Mouse (Mus musculus) midbrain, embryonic 11.5 days (tissue): ENCODE measurements around the gene Serpina3i. TPM values are rescaled to one million over a fixed set of nuclear protein-coding genes. Genes with fewer than 3 reads are reported as not detected.
"Not testable (repeated sequence)": the region's sequence is repeated elsewhere in the genome, so short reads cannot be mapped to it uniquely, and the experiment has no call there.

Experiments used
- ATAC-seq: fragments of 200-750 bp; cut with Nextera tagmentation; 2 replicates; pipeline ENCODE4 v1.8.0; 2017; ENCODE audit warnings: moderate TSS enrichment, moderate library complexity; ENCODE audit not compliant: low FRiP score
- DNase-seq: peaks from one replicate; pipeline ENCODE4 v3.0.0; 2015; ENCODE audit warnings: low spot score; ENCODE audit errors: missing footprints
- H3K27ac ChIP-seq: fragments of 300-500 bp; sonication (generic); 2 replicates; pipeline ENCODE4 v1.5.1; 2014; ENCODE audit warnings: low read depth, low read length
- H3K27me3 ChIP-seq: fragments of 300-500 bp; sonication (generic); 2 replicates; pipeline ENCODE4 v1.6.1; 2014; ENCODE audit warnings: mild to moderate bottlenecking, low read length, moderate library complexity, mixed read lengths; ENCODE audit not compliant: control insufficient read depth, insufficient read depth
- H3K36me3 ChIP-seq: fragments of 300-500 bp; sonication (generic); 2 replicates; pipeline ENCODE4 v1.6.1; 2014; ENCODE audit warnings: mild to moderate bottlenecking, low read length, moderate library complexity, mixed read lengths; ENCODE audit not compliant: control insufficient read depth, insufficient read depth
- H3K4me1 ChIP-seq: fragments of 300-500 bp; sonication (generic); 2 replicates; pipeline ENCODE4 v1.6.1; 2014; ENCODE audit warnings: low read length; ENCODE audit not compliant: control insufficient read depth, insufficient read depth
- H3K4me2 ChIP-seq: fragments of 300-500 bp; sonication (generic); 2 replicates; pipeline ENCODE4 v1.6.1; 2014; ENCODE audit warnings: mild to moderate bottlenecking, moderate library complexity
- H3K4me3 ChIP-seq: fragments of 300-500 bp; sonication (generic); 2 replicates; pipeline ENCODE4 v1.5.1; 2014; ENCODE audit warnings: low read depth, low read length
- H3K9ac ChIP-seq: fragments of 300-500 bp; sonication (generic); 2 replicates; pipeline ENCODE4 v1.6.1; 2014; ENCODE audit warnings: low read length
- H3K9me3 ChIP-seq: fragments of 300-500 bp; sonication (generic); 2 replicates; pipeline ENCODE4 v1.6.1; 2016; ENCODE audit warnings: low read length; ENCODE audit not compliant: control insufficient read depth
- WGBS: fragments of 180-500 bp; shearing (Covaris S2); extraction: QIAGEN DNeasy Blood & Tissue Kit; methylation state at CpG from one replicate; pipeline ENCODE4 v1.1.7; 2014; 5-methylcytosine and 5-hydroxymethylcytosine counted together
- polyA plus RNA-seq: library from polyadenylated mRNA; unstranded; fragments of >200 nt; fragmentation: Nextera tagmentation; extraction: Ambion mirVana; gene quantifications from 2 replicates; pipeline ENCODE4 v1.2.1, GENCODE M21; 2014

Serpina3i gene
- polyA plus RNA-seq, 1 experiment from 2014 or later: 0.14 TPM

DNA sequence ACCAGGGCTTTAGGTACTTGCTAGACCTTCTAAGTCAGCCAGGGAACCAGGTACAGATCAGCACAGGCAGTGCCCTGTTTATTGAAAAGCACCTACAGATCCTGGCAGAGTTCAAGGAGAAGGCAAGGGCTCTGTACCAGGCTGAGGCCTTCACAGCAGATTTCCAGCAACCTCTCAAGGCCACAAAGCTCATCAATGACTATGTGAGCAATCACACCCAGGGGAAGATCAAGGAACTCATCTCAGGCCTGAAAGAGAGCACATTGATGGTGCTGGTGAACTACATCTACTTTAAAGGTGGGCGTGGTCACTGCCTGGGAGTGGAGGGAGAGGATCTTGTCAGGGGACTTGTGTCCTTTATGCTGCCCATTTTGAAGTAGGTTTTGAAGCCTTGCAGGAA is 24.9 kb upstream of the Serpina3i start:
- H3K4me2 ChIP-seq, H3K36me3 ChIP-seq, H3K4me1 ChIP-seq, H3K4me3 ChIP-seq, ATAC-seq, DNase-seq, H3K9ac ChIP-seq, H3K9me3 ChIP-seq, H3K27ac ChIP-seq, H3K27me3 ChIP-seq: not testable (repeated sequence)
- 78% methylated on average over 1 of the region's 1 CpGs for WGBS

DNA sequence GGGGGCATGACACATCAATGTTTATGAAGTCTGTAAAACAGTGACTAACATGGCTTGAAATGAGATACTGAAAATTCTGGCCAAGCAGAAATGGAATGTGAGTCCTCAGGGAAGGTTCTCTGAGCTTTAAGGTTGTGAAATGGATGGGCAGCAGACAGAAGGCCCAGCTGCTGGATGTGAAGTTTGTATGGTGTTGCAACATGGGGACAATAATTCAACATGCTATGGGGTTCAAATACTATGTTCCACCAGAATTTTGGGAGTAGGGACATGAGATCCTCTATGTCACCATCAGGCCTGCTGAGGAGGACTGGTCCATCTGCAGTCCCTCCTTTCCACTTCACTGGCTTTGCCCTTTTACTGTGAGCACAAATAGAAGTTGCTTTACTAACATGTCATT is 19.6 kb upstream of the Serpina3i start:
- ATAC-seq (no peak), DNase-seq (no peak)
- Histone ChIP-seq H3K4me1 (peaks cover 5% of the 10 kb centered on the region; the same call in 1 of the 2 replicates), H3K4me2 (no peak overlapping the region), H3K27me3 (no peaks in the 10 kb centered on the region), H3K36me3 (no peaks in the 10 kb centered on the region), H3K27ac (no peak overlapping the region), H3K9me3 (no peaks in the 10 kb centered on the region), H3K4me3 (no peak overlapping the region), H3K9ac (no peak overlapping the region)

DNA sequence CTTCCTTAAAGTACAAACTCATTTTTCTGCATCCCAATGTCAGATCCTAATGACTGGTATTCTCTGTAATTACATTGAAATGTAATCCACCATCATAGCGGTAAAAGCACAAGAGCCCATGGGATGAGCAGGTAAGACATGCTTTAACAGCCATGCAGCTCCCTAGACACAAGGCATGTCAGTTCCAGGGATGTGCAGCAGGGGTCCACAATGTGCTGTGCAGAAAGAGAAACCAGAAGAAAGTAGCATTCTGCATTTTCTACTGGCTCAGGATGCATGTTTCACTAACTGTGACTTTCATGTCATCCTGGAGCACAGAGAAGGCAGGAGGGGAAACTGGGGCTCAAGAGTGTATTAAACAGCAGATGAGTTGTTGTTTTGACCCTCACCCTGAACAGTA is 17.8 kb upstream of the Serpina3i start:
- Histone ChIP-seq H3K36me3 (no peaks in the 10 kb centered on the region), H3K27ac (no peak overlapping the region), H3K27me3 (no peaks in the 10 kb centered on the region), H3K4me1 (peaks cover 5% of the 10 kb centered on the region; the same call in 1 of the 2 replicates), H3K9ac (no peak overlapping the region), H3K9me3 (no peaks in the 10 kb centered on the region), H3K4me2 (no peak overlapping the region), H3K4me3 (no peak overlapping the region)
- ATAC-seq (no peak), DNase-seq (no peak)
- 85% methylated on average over 1 of the region's 1 CpGs for WGBS

DNA sequence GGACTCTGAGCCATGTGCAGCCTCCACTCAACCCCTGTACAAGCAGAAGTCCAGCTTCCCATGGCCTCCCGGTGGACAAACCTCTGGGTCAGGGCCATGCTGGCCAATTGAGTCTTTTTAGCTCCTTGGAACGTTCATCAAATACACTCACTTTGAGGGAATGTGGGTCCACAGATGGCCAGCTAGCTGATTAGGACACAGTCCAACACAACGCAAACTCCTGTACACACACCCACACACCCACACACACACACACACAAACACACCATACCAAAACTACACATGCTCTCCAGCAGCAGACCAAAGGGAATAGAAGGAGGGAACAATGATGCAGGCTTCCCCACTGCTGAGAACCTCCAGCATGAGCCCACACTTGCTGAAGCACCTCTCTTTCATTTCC is 17.3 kb upstream of the Serpina3i start:
- Histone ChIP-seq H3K27ac (no peak overlapping the region), H3K4me2 (no peak overlapping the region), H3K4me1 (peaks cover 5% of the 10 kb centered on the region; the same call in 1 of the 2 replicates), H3K4me3 (no peak overlapping the region), H3K36me3 (no peaks in the 10 kb centered on the region), H3K9ac (no peak overlapping the region), H3K9me3 (no peaks in the 10 kb centered on the region), H3K27me3 (no peaks in the 10 kb centered on the region)
- no peak for ATAC-seq
- no peak for DNase-seq
- 79% methylated on average over 3 of the region's 3 CpGs for WGBS

DNA sequence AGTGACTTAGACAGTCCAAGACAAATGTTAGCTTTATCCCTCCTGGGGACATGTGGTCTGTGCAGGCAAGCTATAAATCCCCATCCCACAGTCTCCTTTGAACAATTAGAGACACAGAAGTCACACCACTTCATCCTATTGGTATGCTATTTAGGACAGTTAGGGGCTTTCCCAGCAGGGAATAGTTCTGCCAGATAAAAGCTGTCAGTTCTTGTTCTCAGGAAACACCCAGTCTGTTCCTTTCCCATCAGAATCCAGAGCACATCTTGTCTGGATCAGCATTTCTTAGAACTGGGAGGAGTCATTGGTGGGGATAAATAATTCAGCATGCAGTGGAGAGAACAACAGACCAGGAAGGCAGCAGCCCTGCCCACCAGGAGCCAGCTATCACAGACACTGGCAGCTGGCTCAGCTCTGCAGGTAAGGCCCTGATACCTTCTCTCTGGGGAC is 15.3 kb upstream of the Serpina3i start:
- Histone ChIP-seq H3K9ac (no peak overlapping the region), H3K4me1 (peaks cover 5% of the 10 kb centered on the region; the same call in 1 of the 2 replicates), H3K9me3 (no peaks in the 10 kb centered on the region), H3K4me2 (no peak overlapping the region), H3K27me3 (no peaks in the 10 kb centered on the region), H3K4me3 (no peak overlapping the region), H3K36me3 (no peaks in the 10 kb centered on the region), H3K27ac (peak overlapping the region; percentile 10)
- peak; percentile 78 for ATAC-seq
- no peak for DNase-seq

DNA sequence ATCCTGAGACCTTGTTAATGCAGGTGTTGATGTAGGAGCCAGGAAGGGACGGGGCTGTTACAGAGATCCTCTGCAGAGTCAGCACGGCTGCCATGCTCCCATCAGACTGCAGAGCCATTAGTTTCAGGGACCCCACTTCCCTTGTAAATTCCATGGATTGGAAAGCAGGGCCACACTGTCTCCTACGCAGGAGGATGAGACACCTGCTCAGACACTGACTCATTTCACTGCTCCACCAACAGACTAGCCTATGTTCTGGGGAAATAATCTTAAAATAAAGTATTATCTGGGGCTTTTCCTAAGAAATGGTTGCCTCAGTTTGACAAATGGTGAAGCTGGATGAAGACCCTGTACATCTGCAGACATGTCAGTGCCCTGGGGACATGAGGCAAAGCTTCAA is 14.7 kb upstream of the Serpina3i start:
- Histone ChIP-seq H3K9me3 (no peaks in the 10 kb centered on the region), H3K4me1 (peaks cover 5% of the 10 kb centered on the region; the same call in 1 of the 2 replicates), H3K36me3 (no peaks in the 10 kb centered on the region), H3K9ac (no peak overlapping the region), H3K4me2 (no peak overlapping the region), H3K27ac (peak overlapping the region; percentile 10), H3K4me3 (no peak overlapping the region), H3K27me3 (no peaks in the 10 kb centered on the region)
- DNase-seq: no peak
- no peak for ATAC-seq
- WGBS: 69% methylated on average over 3 of the region's 3 CpGs

DNA sequence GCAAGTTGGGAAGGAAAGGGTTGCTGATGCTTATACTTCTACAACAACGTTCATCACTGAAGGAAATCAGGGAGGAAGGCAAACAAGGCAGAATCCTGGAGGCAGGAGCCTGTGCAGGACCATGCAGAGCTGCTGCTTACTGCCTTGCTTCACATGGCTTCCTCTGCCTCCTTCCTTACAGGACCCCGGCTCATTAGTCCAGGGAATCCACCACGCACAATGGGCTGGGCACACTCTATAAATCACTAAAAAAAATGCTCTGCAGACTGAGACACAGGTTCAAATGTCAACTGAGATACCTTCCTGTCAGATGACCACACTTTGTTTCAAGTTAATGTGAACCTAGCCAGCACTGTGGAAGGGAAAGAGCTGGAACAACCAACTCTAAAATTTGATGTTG is 1.9 kb upstream of the Serpina3i start:
- Histone ChIP-seq H3K4me2 (no peak overlapping the region), H3K27ac (no peak overlapping the region), H3K9ac (no peak overlapping the region), H3K36me3 (no peaks in the 10 kb centered on the region), H3K9me3 (no peaks in the 10 kb centered on the region), H3K4me3 (no peak overlapping the region), H3K4me1 (no peaks in the 10 kb centered on the region; the same call in 1 of the 2 replicates), H3K27me3 (no peaks in the 10 kb centered on the region)
- ATAC-seq (no peak), DNase-seq (no peak)
- WGBS: 74% methylated on average over 3 of the region's 3 CpGs

DNA sequence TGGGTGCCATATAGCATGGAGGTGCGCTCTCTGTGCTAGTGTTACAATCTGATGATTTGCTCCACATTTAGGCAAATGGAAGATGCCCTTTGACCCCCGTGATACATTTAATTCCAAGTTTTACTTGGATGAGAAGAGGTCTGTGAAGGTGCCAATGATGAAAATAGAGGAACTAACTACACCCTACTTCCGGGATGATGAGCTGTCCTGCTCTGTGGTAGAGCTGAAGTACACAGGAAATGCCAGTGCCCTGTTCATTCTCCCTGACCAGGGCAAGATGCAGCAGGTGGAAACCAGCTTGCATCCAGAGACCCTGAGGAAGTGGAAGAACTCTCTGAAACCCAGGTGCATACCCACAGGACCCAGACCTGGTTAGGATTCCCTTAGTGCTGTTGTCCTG is 3.5 kb downstream of the Serpina3i start:
- Histone ChIP-seq H3K4me1 (no peaks in the 10 kb centered on the region), H3K27me3 (no peaks in the 10 kb centered on the region), H3K27ac (no peak overlapping the region), H3K36me3 (no peaks in the 10 kb centered on the region), H3K4me2 (no peak overlapping the region), H3K9ac (no peak overlapping the region), H3K9me3 (no peaks in the 10 kb centered on the region), H3K4me3 (no peak overlapping the region)
- 90% methylated on average over 3 of the region's 3 CpGs for WGBS
- DNase-seq (no peak), ATAC-seq (no peak)

DNA sequence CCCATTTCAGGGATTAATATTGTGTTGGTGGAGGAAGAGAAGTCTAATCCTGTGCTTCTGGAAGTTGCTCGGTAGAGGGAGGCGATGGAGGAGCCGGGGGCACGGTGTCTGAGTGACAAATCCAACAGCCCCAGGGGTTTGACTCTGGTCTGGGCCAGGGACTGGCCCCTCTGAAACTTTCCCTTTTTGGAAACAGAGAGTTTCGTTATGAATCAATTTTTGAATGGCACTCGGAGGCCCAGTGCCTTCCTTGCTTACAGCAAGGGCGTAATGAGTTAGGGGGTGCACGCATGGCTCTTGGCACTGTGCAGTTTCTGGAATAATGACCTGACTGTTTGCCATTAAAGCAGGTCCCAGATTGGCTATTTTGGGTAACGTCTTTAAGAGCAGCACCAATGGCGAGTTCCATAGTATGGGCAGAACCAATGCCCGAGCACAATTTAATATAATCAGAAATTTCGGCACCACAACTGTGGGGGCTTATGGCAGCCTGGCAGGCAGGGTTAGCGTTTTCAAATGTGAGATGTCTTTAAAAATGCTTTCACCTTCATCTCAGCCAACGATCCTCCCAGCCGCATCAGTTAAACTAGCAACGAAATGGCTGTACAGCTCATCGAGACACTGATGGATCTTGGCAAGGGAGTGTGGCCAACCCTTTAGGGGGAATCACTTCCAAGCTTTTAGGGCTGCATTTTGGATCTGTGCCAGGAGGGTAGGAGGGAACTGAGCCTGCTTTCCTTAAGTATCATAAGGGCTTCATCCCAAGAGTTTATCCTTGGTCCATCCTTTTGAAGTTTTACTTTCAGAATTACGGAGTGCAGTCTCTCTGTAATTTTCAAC is 15.5 kb downstream of the Serpina3i start:
- no peaks in the 10 kb centered on the region for H3K4me1 ChIP-seq
- no peaks in the 10 kb centered on the region for H3K36me3 ChIP-seq
- no peaks in the 10 kb centered on the region for H3K27me3 ChIP-seq
- ATAC-seq: no peak
- H3K9ac ChIP-seq: no peak overlapping the region
- no peak overlapping the region for H3K4me2 ChIP-seq
- no peak for DNase-seq
- 88% methylated on average over 18 of the region's 18 CpGs for WGBS
- H3K9me3 ChIP-seq: no peaks in the 10 kb centered on the region
- no peak overlapping the region for H3K27ac ChIP-seq
- no peak overlapping the region for H3K4me3 ChIP-seq
